Mouse (Mus musculus) mature B cell (primary cell): ENCODE measurements around the gene Angptl4.

Experiments used
- in situ Hi-C: fragments of 300-500 bp; cut with MboI; formaldehyde crosslinking; loops from 2 replicates; pipeline ENCODE4 v1.14.3; 2019

Gene Angptl4

DNA sequence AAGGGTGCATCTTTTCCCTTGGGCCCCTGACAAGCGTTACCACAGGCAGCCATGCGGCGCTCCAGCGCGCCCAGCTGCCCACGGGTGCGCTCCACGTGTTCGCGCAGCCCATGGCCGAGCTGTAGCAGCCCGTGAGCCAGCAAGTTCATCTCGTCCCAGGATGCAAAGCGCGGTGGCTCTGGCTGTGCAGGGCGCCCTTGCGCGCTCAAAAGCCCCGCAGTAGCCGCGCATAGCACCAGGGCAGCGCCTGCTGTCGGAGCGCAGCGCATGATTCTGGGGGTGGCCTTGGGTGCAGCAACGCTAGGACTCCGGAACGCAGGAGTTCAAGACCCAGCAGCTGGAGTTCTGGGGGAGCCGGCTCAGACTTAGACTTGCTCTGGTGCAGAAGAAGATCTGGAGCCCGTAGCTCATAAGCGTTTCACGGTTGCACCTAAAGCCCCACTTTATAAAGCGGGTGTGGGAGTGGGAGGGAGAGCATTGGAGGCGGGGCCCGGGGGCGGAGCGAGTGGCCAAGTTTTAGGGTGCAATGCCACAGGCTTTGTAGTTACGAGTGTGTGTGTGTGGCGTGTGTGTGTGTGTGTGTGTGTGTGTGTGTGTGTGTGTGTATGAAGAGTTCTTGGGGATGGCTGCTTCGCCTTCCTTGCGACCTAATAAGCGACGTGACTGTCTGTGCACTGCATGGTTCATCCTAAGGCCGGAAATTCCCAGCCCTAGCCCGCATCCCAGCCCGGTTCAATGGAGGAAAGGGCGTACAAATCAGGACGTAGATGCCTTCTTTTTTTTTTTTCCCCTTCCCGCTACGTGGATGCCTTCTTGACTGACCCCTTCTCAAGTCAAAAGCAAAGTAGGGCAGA is at the start of gene Angptl4:
Gene Angptl4 (minus strand): TSS at position 707 of the 854 bp plus-strand sequence.
- in situ Hi-C loops, result no loop called here

DNA sequence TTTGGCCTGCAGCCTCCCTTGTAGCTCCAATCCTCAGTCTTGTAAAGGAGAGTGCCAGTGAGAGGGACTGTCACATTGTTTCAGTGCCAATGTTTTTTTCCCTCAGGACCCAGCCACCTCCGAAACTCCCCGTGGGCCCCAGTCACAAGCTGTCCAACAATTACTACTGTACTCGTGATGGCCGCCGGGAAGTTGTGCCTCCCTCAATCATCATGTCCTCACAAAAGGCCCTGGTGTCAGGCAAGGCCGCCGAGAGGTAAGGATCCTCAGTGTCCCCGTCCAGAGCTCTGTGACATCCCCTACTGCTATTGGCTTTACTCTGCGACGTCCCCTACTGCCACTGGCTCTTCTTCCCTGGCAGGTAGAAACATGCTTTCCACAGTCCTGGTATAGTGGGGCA is 47.9 kb upstream of the Angptl4 start:
- in situ Hi-C loops, result no loop called here

GRCm38 (mm10) chr17:33828892-33829291 is 47.3 kb upstream of the Angptl4 start:
- in situ Hi-C loops, result no loop called here

GRCm38 (mm10) chr17:33826850-33827249 is 45.2 kb upstream of the Angptl4 start:
- in situ Hi-C loops, result no loop called here

GRCm38 (mm10) chr17:33825462-33825861 is 43.8 kb upstream of the Angptl4 start:
- in situ Hi-C loops, result no loop called here

GRCm38 (mm10) chr17:33824997-33825330 is 43.3 kb upstream of the Angptl4 start:
- in situ Hi-C loops, result loop anchor here (25.0 kb wide), 1 partner anchor 388 kb away; the partner anchor contains the start of gene Actl9

DNA sequence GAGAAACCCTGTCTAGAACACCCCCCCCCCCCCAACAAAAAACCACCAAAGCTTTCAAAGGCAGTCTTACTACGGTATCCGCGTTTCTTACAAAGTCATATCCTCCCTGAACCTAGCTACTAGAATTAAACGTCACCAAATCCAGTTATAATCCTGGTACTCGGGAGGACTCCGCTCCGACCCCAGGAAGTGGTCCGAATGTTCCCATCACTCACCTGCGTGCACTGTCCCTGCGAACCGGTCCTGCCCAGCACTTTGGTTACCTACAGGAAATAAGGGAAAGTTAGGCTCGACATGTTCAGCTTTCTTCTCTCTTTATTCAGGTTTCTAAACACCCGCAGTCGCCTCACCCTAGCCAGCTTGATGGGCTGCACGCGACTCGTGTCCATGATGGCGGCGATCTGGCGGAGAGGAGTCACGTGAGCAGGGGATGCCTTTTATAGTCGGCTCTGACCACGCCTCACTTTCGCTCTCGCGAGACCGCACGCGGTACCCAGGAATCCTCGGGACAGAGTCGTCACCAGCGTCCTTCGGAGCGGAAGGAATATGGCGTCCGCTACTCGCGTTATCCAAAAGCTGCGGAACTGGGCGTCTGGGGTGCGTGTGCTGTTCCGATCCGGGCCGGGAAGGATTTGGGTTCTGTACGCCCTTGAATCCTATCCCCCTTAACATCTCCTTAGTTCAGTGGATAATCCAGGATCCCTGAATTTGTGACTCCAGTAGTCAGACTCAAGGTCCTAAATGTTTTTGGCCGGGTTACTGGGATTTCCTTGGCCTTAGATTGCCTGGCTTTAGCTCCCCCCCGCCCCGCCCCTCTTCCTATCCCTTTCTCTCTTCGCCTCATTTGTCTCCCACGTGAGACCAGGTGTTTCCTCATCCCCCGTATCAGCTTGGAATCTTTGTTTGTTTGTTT is 42.7 kb upstream of the Angptl4 start, which contains the start of the genes Rps28 and Ndufa7:
Gene Rps28 (minus strand): TSS at position 479 of the 913 bp plus-strand sequence.
Gene Ndufa7 (plus strand): TSS at position 489 of the 913 bp plus-strand sequence.
- in situ Hi-C loops, result loop anchor here (25.0 kb wide), 1 partner anchor 387 kb away; the partner anchor contains the start of gene Actl9

- in situ Hi-C loops, result loop anchor here (25.0 kb wide), 1 partner anchor 386 kb away; the partner anchor contains the start of gene Actl9
These were observed 41.5 kb upstream of the Angptl4 start for GRCm38 (mm10) chr17:33823171-33823570.

DNA sequence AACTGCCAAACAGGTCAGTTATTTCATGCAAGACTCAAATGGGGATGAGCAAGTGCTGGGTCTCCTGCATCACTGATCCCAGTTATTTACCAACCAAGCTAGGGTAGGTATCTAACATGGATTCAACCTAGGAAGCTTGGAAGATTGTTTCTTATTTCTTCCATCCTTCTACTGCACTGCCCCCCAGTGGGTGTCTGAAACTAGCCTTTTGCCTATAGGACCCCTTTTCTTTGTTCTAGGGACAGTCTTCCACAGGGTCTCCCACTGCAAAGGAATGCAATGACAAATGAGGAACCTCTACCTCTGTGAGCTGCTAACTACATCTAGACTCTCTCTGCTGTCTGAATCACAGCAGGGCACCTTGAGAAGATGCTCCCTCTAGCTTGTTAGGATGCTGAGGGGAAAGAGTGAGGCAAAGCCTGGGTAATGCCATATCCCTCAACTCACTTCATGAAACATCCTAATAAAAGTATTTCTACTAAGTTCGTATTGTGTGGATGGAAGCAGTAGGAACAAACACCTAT is 40.9 kb upstream of the Angptl4 start:
- in situ Hi-C loops, result loop anchor here (25.0 kb wide), 1 partner anchor 385 kb away; the partner anchor contains the start of gene Actl9

DNA sequence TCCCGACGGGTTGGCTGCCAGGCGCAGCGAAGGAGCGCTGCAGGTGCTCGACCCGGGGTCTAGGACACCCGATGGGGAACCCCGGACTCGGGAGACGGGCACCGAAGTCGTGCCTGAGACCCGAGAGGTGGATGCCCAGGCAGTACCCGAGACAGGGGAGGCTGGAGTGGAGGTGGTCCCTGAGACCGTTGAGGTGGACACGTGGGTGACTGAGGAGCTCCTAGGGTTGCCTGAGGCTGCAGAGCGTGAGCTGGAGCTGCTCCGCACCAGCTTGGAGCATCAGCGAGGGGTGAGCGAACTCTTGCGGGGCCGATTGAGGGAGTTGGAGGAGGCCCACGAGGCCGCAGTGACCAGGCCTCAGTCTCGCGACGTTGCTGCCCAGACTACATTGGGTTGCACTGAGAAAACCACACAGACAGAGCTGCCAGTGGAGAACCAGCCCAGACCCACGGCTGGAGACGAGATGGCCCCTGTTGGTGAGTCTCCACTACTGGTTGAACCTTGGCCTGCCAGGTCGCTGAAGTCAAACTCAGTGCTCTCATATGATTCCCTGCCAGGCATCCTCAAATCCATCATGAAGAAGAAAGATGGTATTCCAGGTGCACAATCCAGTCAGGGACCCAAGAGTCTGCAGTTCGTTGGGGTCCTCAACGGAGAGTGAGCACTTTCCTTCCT is 36.5 kb upstream of the Angptl4 start:
- in situ Hi-C loops, result loop anchor here (25.0 kb wide), 1 partner anchor 381 kb away; the partner anchor contains the start of gene Actl9

GRCm38 (mm10) chr17:33817184-33817968 is 35.7 kb upstream of the Angptl4 start:
- in situ Hi-C loops, result loop anchor here (25.0 kb wide), 1 partner anchor 380 kb away; the partner anchor contains the start of gene Actl9

GRCm38 (mm10) chr17:33816612-33817011 is 35.0 kb upstream of the Angptl4 start:
- in situ Hi-C loops, result loop anchor here (25.0 kb wide), 1 partner anchor 379 kb away; the partner anchor contains the start of gene Actl9

DNA sequence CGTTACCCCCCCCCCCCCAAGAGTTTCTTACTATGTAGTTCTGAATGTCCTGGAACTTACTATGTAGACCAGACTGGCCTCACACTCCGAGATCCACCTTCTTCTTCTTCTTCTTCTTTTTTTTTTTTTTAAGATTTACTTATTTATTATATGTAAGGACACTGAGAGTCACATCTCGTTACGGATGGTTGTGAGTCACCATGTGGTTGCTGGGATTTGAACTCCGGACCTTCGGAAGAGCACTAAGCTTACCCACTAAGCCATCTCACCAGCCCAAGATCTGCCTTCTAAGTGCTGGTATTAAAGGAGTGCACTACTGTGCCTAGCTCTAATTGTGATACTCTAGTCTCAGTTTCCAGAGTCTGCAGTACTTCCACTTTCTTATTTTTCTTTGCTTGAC is 33.8 kb upstream of the Angptl4 start:
- in situ Hi-C loops, result loop anchor here (25.0 kb wide), 1 partner anchor 378 kb away; the partner anchor contains the start of gene Actl9

DNA sequence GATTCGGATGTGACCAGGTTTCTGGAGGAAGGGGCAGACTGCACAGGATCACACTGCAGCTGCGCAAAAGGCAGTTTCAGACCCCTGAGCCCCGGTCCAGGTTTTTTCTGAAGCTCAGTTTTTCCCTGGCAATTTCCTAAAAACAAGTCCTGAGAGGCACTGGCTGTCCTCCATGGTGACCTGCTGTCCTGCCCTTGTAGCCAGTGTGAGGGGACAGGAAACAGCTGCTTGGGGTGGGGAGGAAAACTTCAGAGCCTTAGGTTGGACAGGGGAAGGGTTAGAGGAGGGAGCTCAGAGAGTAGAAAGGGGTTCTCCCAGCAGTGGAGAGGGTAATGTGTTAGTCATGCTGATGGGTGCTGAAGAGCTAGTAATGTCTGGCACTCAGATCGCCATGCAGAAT is 31.4 kb upstream of the Angptl4 start:
- in situ Hi-C loops, result loop anchor here (25.0 kb wide), 1 partner anchor 376 kb away; the partner anchor contains the start of gene Actl9

GRCm38 (mm10) chr17:33812475-33812874 is 30.8 kb upstream of the Angptl4 start:
- in situ Hi-C loops, result loop anchor here (25.0 kb wide), 1 partner anchor 375 kb away; the partner anchor contains the start of gene Actl9

DNA sequence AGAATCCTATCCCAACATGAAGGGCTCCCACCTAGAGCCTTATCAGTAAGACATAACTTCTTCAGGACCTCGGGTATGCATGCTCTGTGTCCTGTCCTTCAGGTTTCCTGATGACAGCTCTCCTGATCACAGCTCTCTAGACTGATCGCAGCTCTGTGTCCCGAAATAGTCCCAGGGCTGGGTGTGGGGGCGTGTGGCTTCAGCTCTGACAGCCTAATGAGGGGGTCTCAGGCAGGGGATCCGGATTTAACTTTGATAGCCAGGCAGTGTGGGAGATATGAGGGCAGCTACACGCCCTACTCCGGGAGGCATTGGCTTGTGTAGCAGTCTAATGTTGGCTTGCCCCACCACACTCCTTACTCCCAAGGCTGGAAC is 29.5 kb upstream of the Angptl4 start:
- in situ Hi-C loops, result loop anchor here (25.0 kb wide), 1 partner anchor 374 kb away; the partner anchor contains the start of gene Actl9

DNA sequence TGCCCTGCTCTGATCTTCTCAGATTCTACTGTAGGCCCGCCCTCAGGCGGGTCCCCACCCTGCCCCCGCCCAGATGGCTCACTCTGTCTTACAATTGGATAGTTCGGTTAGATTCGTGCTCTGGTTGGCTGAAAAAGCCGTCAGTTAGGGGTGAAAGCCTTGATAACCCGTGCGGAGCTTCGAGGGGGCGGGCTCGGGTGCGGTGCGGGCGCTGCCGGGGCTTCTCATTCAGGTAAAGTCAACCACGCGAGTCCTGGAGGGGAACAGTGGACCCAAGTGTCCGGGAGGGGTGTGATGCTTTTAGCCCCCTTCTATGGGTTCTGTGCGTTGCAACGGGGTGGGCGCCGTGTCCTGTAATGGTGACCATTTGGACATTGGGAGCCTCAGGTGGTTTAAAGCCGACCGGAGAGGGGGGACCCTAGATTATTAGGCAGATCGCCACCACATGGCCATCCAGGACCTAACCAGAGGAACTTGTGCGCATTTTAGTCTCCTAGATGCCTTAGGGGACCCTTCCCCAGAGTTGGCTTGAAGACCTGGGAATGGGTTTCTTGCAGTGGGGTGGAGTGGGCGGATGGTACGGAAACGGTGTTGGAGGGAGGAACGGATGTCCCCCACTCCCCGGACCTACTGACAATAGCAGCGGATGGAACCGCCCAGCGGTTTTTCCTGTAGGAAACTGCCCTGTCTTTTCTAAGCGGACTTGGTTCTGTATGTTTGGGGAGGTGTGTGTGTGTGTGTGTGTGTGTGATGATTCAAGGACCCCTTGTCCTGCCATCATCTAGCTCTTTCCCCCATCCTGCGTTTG is 28.9 kb upstream of the Angptl4 start, which contains the start of gene Kank3:
Gene Kank3 (plus strand): TSS at position 186 of the 808 bp plus-strand sequence.
- in situ Hi-C loops, result loop anchor here (25.0 kb wide), 1 partner anchor 373 kb away; the partner anchor contains the start of gene Actl9

DNA sequence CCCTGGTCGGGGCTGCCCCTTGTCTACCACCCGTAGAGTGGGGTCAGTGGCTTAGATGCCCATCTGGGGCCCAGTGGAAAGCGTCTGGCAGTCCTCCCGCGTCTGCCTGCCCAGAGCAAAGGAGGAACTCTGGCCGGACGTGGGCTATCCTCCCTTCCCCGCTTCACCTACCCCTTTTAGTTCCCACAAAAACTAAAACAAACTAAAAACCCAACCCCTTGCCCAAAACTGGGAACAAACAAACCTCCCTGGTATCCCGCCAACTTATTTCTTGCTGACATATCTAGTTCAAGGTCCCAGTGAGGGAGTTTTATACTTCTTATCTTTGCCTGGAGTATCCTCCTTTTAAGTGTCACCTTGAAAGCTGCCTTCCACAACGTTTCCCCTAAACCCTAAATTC is 26.6 kb upstream of the Angptl4 start:
- in situ Hi-C loops, result loop anchor here (25.0 kb wide), 1 partner anchor 371 kb away; the partner anchor contains the start of gene Actl9
